Mouse (Mus musculus) liver, embryonic 11.5 days (tissue): ENCODE measurements at regions not wholly inside any gene's neighbourhood (a gene's known extent, or its start where the extent isn't known, plus 50 kb on each side); places are given as distances from the start of the nearest gene placed in this dataset.

ENCODE experiments used
- ATAC-seq: fragments of 200-750 bp; cut with Nextera tagmentation; replicated peaks from 2 replicates; pipeline ENCODE4 v1.8.0; 2017; ENCODE audit warnings: moderate number of reproducible peaks, mild to moderate bottlenecking, moderate TSS enrichment, moderate library complexity; ENCODE audit not compliant: low FRiP score
- DNase-seq: peaks from one replicate; pipeline ENCODE4 v3.0.0-alpha.2; 2017; ENCODE audit warnings: low spot score
- H3K27ac ChIP-seq: fragments of 300-500 bp; sonication (generic); 2 replicates; pipeline ENCODE4 v1.5.1; 2014; ENCODE audit warnings: mild to moderate bottlenecking, low read depth, low read length, control low read depth
- H3K27me3 ChIP-seq: fragments of 300-500 bp; sonication (generic); replicated peaks from 2 replicates; pipeline ENCODE4 v1.6.1; 2014; ENCODE audit warnings: low read length, mixed read lengths; ENCODE audit not compliant: control insufficient read depth, insufficient read depth
- H3K36me3 ChIP-seq: fragments of 300-500 bp; sonication (generic); 2 replicates; pipeline ENCODE4 v1.6.1; 2014; ENCODE audit warnings: mild to moderate bottlenecking, low read length, moderate library complexity, mixed read lengths; ENCODE audit not compliant: control insufficient read depth, insufficient read depth
- H3K4me1 ChIP-seq: fragments of 300-500 bp; sonication (generic); replicated peaks from 2 replicates; pipeline ENCODE4 v1.6.1; 2014; ENCODE audit warnings: low read length, mixed read lengths; ENCODE audit not compliant: control insufficient read depth, insufficient read depth
- H3K4me2 ChIP-seq: fragments of 300-500 bp; sonication (generic); 2 replicates; pipeline ENCODE4 v1.6.1; 2014; ENCODE audit warnings: mild to moderate bottlenecking, control low read depth, moderate library complexity
- H3K4me3 ChIP-seq: fragments of 300-500 bp; sonication (generic); 2 replicates; pipeline ENCODE4 v1.5.1; 2014; ENCODE audit warnings: low read depth, low read length, control low read depth
- H3K9ac ChIP-seq: fragments of 300-500 bp; sonication (generic); 2 replicates; pipeline ENCODE4 v1.6.1; 2014; ENCODE audit warnings: low read depth, low read length, control low read depth
- H3K9me3 ChIP-seq: fragments of 300-500 bp; sonication (generic); 2 replicates; pipeline ENCODE4 v1.6.1; 2016; ENCODE audit warnings: low read length, inconsistent platforms, mixed read lengths; ENCODE audit not compliant: control insufficient read depth

DNA sequence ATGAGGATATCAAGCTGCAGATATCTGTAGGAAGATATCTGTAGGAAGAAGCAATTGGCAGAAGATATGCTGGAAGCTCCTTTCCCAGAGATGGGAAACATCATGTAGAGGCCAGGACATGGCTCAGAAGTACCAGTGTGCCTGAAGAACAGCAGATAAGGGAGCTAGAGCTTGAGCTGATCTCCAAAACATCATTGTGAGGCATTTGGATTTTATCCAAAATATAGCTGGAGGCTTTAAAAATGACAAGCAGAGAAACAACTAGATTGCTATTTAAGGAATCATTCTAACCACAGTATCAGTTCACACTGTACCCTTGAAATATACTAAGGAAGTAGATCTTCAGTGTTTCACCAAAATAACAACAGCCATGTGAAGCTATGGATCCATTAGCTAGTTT lies 81.5 kb downstream of the Uchl5 start:
- H3K27ac ChIP-seq: no peak overlapping the region
- DNase-seq (no peak), ATAC-seq (no peak)
- no peaks in the 10 kb centered on the region for H3K27me3 ChIP-seq
- no peak overlapping the region for H3K4me3 ChIP-seq
- no peak overlapping the region for H3K9ac ChIP-seq
- no peaks in the 10 kb centered on the region for H3K4me1 ChIP-seq
- no peaks in the 10 kb centered on the region for H3K36me3 ChIP-seq
- no peaks in the 10 kb centered on the region for H3K9me3 ChIP-seq
- no peak overlapping the region for H3K4me2 ChIP-seq
